Mouse (Mus musculus) erythroblast, adult 5-6 weeks (primary cell): ENCODE measurements around the gene Rras. TPM values are rescaled to one million over a fixed set of nuclear protein-coding genes. Genes with fewer than 3 reads are reported as not detected.
"Not testable (repeated sequence)": the region's sequence is repeated elsewhere in the genome, so short reads cannot be mapped to it uniquely, and the experiment has no call there.

Experiments
- ATAC-seq: replicated peaks from 2 replicates; pipeline ENCODE4 v1.8.0; 2016; ENCODE audit warnings: moderate number of reproducible peaks, mild to moderate bottlenecking, moderate TSS enrichment, inconsistent platforms; ENCODE audit not compliant: poor library complexity, low FRiP score, severe bottlenecking
- total RNA-seq, 2 experiments: library from RNA; stranded (forward) in 1 of 2; stranded (reverse) in 1 of 2; fragments of 150-400 nt in 1 of 2; fragments of 200-764, 138-1000 nt in 1 of 2; gene quantifications; 2 replicates each; pipeline versions ENCODE4 v1.2.3 to v1.2.4; 2015 to 2017; ENCODE audit warnings: low replicate concordance in 2 of 2

The Rras gene
- total RNA-seq, 2 experiments from 2014 or later: 0.60 to 10.8 TPM

GRCm38 (mm10) chr7:45023711-45024110 lies 6.0 kb downstream of the Rras start:
- not testable (repeated sequence) for ATAC-seq

GRCm38 (mm10) chr7:45024281-45025248 lies 6.8 kb downstream of the Rras start:
- no peak for ATAC-seq

GRCm38 (mm10) chr7:45025601-45026220 lies 8.0 kb downstream of the Rras start:
- no peak for ATAC-seq

GRCm38 (mm10) chr7:45026256-45026655 lies 8.5 kb downstream of the Rras start:
- ATAC-seq: no peak

- no peak for ATAC-seq
These were observed 10.0 kb downstream of the Rras start for GRCm38 (mm10) chr7:45027761-45028160.

GRCm38 (mm10) chr7:45028351-45028750 lies 10.6 kb downstream of the Rras start:
- no peak for ATAC-seq

GRCm38 (mm10) chr7:45029995-45030394 lies 12.2 kb downstream of the Rras start:
- no peak for ATAC-seq

- ATAC-seq: no peak
These were observed 13.1 kb downstream of the Rras start for GRCm38 (mm10) chr7:45030857-45031256.

GRCm38 (mm10) chr7:45033722-45034359 lies 16.1 kb downstream of the Rras start:
- ATAC-seq: no peak

GRCm38 (mm10) chr7:45035631-45036030 lies 17.9 kb downstream of the Rras start:
- no peak for ATAC-seq

- ATAC-seq: no peak
These were observed 18.9 kb downstream of the Rras start for GRCm38 (mm10) chr7:45036702-45037101.

- ATAC-seq: peak; percentile 83
These were observed 20.1 kb downstream of the Rras start for GRCm38 (mm10) chr7:45037720-45038361.

GRCm38 (mm10) chr7:45038411-45038810 lies 20.6 kb downstream of the Rras start:
- ATAC-seq: no peak

- no peak for ATAC-seq
These were observed 23.1 kb downstream of the Rras start for GRCm38 (mm10) chr7:45040851-45041250.

GRCm38 (mm10) chr7:45043307-45043706 lies 25.5 kb downstream of the Rras start:
- no peak for ATAC-seq

GRCm38 (mm10) chr7:45045741-45046140 lies 28.0 kb downstream of the Rras start:
- no peak for ATAC-seq

- no peak for ATAC-seq
These were observed 29.1 kb downstream of the Rras start for GRCm38 (mm10) chr7:45046853-45047350.

GRCm38 (mm10) chr7:45047491-45047890 lies 29.7 kb downstream of the Rras start:
- ATAC-seq: no peak

GRCm38 (mm10) chr7:45048001-45048890 lies 30.5 kb downstream of the Rras start:
- ATAC-seq: no peak
